Mouse (Mus musculus): Measurements from ENCODE around the gene Six1. TPM values are rescaled to one million over a fixed set of nuclear protein-coding genes. Genes with fewer than 3 reads are reported as not detected.
"Not testable (repeated sequence)": the region's sequence is repeated elsewhere in the genome, so short reads cannot be mapped to it uniquely, and the experiment has no call there.

Six1 gene
- polyA plus RNA-seq, 1 experiment: 3.1 TPM

DNA sequence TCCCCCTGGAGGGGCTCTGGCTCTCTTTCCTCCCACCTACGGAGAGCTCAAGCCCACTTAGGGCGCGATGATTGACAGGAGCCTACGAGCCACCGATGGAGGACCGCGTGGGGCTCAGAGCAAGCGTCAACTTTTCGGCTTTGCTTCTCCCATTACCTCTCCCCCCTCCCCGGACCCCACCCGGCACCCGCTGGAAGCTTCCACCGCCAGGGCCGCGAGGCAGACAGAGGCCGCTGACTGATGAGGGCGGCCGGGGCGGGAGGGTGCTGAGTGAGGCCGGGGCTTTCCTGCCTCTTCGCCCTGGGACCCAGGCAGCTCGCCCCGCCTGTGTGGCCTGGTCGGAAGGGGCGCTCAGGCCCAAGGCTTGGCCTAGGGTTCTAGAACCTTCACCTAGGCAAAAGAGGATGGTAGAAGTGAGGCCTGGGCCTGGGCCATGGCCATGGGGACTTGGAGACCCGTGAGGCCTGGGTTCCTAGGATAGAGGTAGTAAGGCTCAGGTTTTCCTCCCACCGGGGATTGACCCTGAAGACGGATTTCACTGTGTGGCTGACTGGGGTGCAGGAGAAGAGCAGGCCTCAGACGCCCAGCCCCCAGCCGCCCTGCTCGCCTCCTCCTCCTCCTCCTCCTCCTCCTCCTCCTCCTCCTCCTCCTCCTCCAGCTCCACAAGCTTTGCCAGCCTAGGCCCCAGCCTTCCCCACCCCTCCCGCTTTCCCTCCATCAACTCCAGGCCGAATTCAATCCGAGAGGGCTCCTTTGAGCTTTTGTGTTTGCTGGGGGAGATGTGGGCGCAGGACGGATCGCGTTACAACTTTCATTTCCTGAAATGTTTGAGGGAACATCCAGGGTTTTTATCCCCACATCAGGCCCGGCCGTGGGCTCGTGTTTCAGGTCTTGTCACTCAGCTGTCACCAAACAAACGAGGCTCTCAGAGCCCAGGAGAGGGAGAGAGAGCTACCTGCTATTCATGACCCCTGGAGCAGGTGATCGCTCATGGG is 18.5 kb downstream of the Six1 start:
- no peak for DNase-seq (ENCODE audit: low read depth)

DNA sequence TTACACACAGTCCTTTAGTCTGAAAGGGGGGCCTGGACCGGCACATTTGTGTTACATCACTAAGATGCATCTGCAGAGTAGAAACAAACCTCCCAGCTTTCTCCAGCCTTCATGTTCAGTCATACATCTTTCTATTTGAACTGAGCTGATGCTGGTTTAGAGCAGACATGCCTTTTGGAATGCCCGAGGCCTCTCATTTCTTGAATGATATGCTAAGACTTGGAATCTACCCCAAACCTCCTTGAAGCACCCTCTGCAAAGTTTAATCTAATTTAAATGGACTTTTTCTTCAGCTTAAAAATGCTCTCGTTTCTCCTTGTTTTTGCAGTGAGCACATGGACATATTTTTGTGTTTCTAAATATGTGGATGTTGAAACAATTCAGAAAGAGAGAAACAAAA is 21.0 kb downstream of the Six1 start:
- no peak for DNase-seq (ENCODE audit: low read depth)

DNA sequence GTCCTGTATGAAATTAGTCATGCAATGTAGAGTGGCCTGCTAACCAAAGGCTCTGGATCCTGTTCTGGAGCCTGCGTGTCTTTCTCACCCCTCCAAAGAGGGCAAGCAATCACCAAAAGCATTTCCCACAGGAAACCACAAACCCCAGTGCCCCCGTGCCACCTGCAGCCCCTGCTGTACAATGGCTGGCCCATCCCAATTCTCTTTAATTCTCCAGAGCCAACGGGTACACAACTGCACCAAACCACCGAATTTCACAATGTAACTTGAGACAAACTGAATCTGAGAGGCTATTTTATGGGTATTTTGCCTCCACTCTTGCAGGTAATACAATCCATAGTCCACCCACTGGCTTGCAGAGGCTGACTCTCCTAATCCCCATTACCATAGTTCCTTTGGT is 22.4 kb downstream of the Six1 start:
- DNase-seq (ENCODE audit: low read depth): no peak

DNA sequence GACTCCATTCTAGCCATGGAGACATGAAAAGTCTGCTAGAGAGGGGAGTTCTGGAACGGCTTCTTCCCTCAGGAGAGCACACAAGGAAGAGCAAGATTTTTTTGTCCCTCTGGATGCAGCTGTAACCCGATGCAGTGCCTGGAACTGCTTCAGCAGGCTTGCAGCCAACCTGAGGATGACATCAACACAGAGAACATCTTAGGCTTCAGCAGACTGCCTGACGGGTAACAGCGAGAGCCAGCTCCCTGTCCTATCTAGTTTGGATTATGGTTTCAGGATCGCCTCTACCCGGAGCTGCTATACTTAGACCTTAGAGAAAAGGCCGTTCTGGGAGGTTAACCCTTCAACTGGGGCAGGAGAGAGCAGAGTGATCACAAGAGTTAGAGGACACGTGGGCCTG is 28.2 kb downstream of the Six1 start:
- no peak for DNase-seq (ENCODE audit: low read depth)

DNA sequence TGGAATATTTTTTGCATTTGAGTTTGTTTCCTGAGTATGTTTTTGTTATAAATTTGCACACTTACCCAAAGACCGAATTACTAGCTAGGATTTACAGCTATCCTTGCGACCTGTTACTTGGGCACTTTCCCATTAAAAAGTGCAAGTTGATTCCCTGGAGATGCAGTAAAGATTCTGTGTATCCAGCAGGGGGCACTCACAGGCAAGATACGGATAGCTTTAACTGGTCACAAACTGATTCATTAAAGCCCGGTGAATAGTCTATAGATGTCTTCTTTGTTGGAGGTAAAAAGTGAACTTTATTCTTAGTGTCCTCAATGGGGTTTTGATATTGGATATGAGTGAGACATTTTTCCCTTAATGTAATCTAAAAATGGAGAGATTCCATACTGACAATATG is 32.7 kb downstream of the Six1 start:
- DNase-seq (ENCODE audit: low read depth): no peak

DNA sequence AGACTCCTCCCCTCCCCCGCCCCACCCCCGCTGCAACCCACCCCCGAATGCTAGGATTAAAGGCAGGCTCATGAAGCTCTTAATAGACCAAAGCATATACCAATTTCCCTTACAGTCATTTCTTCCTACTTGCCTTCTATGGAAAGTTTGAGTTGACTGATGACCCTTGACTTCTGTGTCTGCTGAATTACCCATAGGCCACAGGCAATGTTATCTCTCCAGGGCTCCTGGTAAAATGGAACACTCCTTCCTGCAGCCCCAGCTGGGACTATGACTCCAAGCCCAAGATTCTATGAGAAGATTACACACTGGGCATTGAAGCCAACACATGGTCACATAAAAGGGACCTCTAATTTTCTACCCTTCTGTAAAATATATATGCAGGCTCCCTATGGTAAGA is 33.3 kb downstream of the Six1 start:
- DNase-seq (ENCODE audit: low read depth): no peak

DNA sequence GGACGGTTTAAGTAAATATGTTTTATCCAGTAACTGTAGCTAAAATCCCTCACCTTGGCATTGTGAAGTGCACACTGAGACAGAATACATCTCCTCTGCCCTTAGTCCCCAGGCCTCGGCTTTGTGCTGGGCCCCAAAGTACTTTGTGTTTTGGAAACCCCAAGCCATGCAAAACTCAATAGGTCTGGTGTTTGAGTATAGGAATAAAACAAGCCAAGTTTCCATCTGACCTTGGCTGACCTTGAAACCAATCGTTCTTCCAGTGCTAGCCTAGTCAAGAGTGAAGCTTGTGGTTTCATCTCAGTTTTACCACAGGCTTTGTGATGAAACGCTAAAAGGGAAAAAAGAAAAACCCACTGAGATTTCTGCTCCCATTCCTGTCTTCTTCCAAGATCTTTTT is 34.8 kb downstream of the Six1 start:
- no peak for DNase-seq (ENCODE audit: low read depth)

DNA sequence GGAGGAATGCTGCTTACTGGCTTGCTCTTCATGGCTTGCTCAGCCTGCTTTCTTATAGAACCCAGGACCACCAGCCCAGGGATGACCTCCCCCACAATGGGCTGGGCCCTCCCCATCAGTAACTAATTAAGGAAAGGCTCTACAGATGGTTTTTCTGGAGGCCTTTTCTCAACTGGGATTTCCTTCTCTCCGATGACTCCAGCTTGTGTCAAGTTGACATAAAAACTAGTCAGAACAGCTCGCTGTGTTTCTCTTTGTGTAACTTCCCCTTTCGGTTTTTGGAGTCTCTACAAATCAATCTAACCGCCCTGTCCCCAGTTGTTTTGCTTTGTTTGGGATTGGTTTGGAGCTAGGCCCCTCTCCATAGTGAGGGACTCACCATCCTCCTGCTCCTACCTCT is 37.5 kb downstream of the Six1 start:
- DNase-seq (ENCODE audit: low read depth): no peak

DNA sequence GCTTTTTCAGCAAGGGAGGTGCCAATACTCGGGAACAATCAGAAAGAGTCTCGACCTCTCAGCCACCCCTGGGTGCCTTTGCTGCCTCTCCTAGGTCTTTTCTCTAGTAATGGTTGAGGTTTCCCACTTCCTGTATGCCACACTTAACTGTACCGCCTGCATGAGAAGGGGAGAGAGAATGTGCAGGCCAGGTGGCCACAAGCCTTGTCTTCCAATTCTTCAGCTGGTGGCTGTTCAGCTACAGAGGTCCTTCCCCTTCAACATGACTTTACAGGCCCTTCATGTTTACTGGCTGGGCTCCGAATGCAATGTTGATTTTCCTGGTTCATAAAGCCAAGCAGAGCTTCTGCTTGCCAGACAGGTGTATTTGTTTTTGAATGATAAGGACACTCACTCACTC is 39.4 kb downstream of the Six1 start:
- DNase-seq (ENCODE audit: low read depth): no peak

DNA sequence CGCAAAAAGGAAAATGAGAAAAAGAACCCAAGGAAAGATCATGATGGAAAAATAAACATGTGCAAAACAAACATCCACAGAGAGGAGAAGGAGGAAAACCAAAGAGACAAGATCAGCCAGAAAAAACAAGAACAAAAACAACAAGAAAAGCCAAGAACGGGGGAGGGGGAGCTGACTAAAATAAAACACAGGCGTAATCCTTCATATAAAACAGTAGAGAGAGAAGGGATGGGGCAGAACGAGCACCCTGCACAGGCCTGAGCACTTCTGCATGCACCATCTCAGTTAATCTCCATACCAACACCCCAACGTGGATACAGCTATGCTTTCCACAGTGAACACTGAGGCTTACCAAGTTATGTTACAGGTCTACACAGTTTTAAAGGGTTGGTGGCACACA is 40.9 kb downstream of the Six1 start:
- DNase-seq (ENCODE audit: low read depth): no peak

DNA sequence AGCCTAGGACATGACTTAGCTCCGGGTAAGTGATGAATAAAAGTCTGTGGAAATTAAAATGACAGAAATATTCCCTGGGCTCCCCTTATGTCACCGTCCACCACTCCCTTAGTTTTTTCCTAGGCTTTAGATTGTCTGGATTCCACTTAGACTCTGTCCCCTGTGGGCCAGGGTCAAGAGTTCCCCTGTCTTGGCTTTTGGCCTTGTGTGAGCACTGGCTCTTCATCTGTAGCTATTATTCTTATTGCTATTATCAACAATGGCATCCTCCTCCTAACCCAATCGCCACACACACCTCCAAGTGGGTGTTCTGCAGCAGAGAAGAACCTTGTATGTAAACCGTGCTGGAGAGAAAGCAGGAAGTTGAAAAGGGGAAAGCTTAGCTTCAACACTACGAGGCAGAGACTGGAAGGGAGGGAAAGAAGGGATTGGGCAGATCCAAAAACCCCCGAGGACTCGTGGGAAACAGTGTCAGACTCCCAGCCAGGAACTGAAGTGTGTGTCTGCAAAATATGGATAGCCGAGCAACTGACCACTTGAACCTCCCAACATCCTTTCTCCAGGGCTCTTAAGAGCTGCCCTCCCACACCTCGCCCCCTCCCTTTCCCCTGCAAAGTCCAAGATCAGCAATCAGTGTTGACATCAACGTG is 41.4 kb downstream of the Six1 start:
- no peak for DNase-seq (ENCODE audit: low read depth)

DNA sequence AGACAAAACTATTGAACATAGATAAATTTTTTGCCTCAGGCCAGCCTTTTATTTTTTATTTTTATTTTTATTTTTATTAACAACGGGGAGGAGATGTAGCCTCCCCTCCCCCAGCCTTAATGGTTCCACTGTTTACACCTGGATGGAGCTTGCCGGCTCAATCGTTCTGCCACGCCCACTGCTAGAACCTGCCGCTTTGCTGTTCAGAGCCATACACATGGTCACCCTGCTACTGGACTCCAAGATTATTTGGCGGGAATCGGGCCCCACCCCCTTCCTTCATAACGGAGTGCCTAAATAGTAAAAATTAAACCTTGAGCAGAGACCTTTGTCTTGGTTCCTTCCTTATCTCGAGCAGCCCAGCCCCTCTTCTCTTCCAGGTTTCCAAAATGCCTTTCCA is 50.8 kb downstream of the Six1 start:
- DNase-seq (ENCODE audit: low read depth): not testable (repeated sequence)

DNA sequence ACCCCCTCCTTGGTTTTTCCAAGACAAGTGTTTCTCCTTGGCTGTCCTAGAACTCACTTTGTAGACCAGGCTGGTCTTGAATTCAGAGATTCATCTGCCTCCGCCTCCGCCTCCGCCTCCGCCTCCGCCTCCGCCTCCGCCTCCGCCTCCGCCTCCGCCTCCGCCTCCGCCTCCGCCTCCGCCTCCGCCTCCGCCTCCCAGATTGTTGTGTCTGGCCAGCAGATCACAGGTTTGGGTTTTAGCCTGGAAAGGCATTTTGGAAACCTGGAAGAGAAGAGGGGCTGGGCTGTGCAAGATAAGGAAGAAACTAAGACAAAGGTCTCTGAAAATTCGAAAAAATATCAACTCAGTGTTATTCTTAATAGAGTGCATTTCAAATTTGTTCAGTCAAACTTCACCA is 51.4 kb downstream of the Six1 start:
- not testable (repeated sequence) for DNase-seq (ENCODE audit: low read depth)

DNA sequence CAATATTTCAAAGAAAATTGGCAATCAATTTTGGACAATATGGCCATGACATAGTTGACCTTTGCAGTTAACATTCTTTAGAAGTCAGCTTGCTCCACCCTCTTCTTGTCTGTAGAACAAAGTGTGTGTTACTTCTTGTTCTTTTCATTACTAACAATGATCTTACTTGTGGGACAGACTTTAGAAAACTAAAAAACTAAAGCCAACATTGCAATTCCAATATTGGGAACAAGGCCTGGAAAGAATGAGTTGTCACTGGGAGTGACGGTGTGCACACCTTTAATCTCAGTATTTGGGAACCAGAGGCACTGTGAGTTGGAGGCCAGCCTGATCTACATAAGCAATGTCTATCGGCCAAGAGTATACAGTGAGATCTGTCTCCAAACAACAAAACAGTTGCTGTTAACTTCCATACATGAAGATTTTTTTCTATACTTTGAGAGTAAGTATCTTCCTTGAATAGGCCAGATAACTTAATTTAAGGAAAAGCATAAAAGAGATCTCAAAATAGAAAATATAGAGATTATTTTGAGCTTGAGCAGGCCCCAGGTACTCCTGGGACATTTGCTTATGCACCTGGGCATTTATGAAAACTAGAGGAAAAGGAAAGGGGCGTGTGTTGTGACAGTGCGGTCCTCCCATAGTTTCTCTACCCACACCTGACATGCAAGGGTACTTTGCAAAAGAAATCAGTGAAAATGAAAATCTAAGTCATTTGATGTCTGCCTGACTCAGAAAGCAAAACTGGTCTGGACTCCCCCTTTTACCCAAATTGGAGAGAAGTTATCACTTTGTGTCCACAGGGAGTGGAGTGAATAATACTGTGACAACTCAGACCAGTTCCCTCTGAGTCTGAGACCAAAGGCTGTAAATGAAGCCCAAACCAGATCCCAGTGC is 55.3 kb downstream of the Six1 start:
- DNase-seq (ENCODE audit: low read depth): no peak

DNA sequence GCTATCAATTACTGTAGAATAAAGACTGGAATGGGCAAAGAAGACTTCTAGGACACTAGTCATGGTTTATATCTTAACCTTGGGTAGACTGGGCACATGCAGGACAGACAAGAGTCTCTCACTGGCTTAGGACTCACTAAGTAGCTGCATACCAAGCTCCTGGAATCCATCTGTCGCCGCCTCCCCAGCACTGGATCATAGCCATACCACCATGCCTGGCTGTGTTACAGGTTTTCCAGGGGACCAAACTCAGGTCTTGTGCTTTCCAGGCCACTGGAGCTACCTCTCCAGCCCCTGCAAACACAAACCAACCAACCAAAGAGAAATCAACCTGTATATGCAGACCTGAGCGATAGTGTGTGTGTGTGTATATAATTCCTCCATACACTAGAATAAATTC is 57.0 kb downstream of the Six1 start:
- no peak for DNase-seq (ENCODE audit: low read depth)

Other genes with a start within 250 kb of the Six1 start
- not detected in 2 replicates for gene Six6, start 114.0 kb downstream of the Six1 start, polyA plus RNA-seq (2012; rRNA removed)
- gene 4930447C04Rik, start 113.1 kb downstream of the Six1 start, polyA plus RNA-seq (2012; rRNA removed): 0.09 TPM in 1 of 2 replicates, not detected in the other
- 1.00 and 1.2 TPM in 2 replicates for gene Six4, start 59.6 kb upstream of the Six1 start, polyA plus RNA-seq (2012; rRNA removed)
- 7.2 and 7.3 TPM in 2 replicates for gene Mnat1, start 69.8 kb upstream of the Six1 start, polyA plus RNA-seq (2012; rRNA removed)
- gene Trmt5, start 232.8 kb upstream of the Six1 start, polyA plus RNA-seq (2012; rRNA removed): 4.9 and 6.6 TPM in 2 replicates
- 22.2 TPM in 2 replicates for gene Slc38a6, start 232.9 kb upstream of the Six1 start, polyA plus RNA-seq (2012; rRNA removed)